Mouse (Mus musculus) telencephalon, adult 2 months (tissue): ENCODE measurements around the gene Olfr316.
"Not testable (repeated sequence)": the region's sequence is repeated elsewhere in the genome, so short reads cannot be mapped to it uniquely, and the experiment has no call there.

Source experiments
- DNase-seq: peaks from one replicate; pipeline ENCODE4 v3.0.0-alpha.2; 2011; ENCODE audit warnings: low read depth, low spot score

Olfr316 gene

GRCm38 (mm10) chr11:58752434-58752833, at the start of gene Olfr316:
TSS of gene Olfr316 (plus strand) at chr11:58752734.
- no peak for DNase-seq

GRCm38 (mm10) chr11:58709086-58709485, 43.4 kb upstream of the Olfr316 start:
- no peak for DNase-seq

DNA sequence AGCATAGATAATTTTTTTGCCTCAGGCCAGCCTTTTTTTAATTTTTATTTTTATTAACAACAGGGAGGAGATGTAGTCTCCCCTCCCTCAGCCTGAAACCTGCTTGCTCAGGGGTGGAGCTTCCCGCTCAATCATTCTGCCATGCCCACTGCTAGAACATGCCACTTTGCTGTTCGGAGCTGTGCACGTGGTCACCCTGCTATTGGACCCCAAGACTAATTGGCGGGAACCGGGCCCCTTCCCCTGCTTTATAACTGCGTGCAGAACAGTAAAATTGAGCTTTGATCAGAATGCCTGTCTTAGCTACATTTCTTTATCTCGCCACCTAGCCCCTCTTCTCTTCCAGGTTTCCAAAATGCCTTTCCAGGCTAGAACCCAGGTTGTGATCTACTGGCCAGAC, 34.8 kb upstream of the Olfr316 start:
- not testable (repeated sequence) for DNase-seq

- no peak for DNase-seq
Observed at GRCm38 (mm10) chr11:58719701-58720100, 32.8 kb upstream of the Olfr316 start.

DNA sequence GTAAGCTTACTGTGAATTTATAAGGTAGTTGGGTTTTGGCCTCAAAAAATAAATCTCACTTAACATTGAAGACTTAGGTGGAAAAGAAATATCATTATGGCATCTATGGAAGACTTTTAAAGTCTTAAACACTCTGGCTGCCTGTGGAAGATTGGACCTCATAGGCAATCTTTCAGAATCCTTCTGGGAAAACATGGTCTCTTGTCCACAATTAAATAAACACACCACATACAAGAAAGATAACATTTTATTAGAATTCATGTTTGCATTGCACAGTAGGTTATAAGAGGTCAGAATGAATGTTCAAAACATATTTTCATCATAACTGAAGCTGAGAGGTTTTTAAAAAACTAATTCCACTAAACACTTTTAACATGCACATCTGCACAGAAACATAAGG, 28.6 kb upstream of the Olfr316 start, which contains the start of gene Olfr318:
Gene Olfr318, minus strand, starts transcription at position 101 of the 400 bp plus-strand sequence.
- DNase-seq, result no peak

DNA sequence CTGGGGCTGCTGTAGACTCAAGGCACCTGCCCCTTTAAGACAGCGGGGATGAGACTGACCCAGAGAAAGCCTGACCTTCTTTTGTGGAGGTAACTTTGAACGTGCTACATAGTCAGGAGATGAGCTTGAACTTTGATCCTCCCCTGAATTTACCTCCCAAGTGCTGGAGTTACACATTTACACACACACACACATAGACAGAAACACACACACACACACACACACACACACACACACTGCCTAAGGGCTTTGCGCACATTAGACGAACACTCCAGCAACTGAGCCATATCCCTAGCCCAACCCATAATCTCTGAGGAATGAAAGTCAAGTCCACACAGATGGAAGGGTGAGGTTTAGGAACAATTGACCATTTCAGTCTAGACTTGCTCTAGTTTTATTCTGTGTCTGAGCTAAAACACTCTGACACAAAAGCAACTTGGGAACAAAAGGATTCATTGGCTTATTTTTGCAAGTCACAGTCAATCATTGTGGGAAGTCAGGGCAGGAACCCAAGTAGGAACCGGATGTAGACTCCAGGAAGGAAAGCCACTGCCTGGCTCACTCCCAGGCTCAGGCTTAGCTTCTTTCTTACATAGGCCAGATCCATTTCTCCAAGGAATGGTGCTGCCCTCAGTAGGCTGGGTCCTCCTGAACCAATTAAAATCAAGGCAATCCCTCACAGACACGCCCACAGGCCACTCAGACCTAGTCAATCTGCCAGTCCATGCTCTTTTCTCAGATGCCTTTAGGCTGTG, 24.5 kb upstream of the Olfr316 start:
- DNase-seq, result not testable (repeated sequence)

- peak; percentile 39 for DNase-seq
Observed at GRCm38 (mm10) chr11:58733372-58733771, 19.2 kb upstream of the Olfr316 start.

DNA sequence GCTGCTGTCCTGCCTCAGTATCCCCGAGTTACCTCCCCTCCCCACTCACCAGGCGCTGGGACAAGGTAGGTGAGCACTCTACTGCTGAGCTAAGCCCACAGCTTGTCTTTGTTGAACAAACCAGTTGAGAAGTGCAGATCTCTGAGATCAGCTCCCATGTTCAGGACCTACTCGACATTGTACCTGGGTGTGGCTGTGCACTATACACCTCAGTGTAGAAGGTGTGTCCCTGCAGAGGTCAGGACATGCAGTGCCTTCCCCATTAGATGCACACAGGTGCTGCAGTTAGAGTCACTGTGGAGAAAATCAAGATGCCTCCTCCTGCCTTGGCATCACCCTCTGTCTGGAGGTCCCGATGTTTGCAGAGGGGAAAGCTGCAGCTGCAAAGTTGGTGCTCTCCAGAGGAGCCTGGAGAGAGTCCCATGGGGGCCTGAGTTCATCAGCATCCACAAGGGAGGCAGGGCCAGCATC, 13.7 kb upstream of the Olfr316 start, which contains the start of gene Olfr317:
Gene Olfr317, minus strand, starts transcription at position 421 of the 471 bp plus-strand sequence.
- DNase-seq, result no peak

GRCm38 (mm10) chr11:58751096-58751495, 1.4 kb upstream of the Olfr316 start:
- DNase-seq, result peak; percentile 47

DNA sequence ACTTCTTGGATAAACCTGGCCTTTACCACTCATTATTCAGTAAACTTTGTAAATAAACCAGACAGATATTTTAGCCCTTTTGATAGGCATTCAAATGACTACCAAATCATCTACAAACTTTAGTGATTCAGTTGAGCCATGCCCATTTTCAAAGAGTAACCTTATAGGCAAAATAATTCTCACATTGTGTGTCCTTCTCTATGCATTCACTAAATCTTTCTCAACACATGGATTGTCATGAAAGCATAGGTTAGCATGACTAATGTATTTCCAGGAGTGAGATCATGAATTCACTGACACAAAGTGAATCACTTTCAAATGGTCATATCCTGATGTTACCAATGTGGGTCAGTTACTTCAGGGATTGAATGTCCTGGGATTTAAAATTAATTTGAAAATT, 20.4 kb downstream of the Olfr316 start, which contains the start of gene Olfr315:
Gene Olfr315, plus strand, starts transcription at position 301 of the 400 bp plus-strand sequence.
- DNase-seq, result no peak

DNA sequence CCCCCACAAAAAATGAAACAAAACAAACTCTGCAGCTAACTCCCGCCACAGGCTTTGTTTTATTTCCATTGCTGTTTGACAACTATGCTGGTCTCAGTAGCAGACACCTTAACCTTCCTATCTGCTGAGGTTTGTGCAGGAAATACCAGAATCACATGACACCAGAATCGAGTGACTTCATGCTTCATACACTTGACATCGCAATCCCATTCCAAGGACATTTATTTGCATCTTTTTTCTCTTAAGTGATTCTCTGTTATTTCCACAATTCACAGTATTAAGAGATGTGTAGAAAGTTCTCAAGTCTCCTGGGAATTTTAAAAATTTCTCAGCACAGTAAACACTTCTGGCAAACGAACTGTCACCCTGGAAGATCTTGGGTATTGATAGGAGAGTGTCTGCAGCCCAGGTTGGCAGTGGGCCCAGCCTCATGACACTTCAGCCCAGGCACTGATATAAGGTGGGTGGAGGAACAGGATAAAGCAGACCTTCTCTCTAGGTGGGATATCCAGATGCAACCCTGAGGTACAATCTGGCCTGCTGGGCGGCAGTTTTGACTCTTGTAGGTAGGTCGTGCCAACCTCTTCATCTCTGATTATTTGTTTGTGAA, 30.1 kb downstream of the Olfr316 start, which contains the start of gene Olfr314:
Gene Olfr314, plus strand, starts transcription at position 473 of the 610 bp plus-strand sequence.
- DNase-seq, result no peak

- no peak for DNase-seq
Observed at GRCm38 (mm10) chr11:58784182-58784581, 31.6 kb downstream of the Olfr316 start.

DNA sequence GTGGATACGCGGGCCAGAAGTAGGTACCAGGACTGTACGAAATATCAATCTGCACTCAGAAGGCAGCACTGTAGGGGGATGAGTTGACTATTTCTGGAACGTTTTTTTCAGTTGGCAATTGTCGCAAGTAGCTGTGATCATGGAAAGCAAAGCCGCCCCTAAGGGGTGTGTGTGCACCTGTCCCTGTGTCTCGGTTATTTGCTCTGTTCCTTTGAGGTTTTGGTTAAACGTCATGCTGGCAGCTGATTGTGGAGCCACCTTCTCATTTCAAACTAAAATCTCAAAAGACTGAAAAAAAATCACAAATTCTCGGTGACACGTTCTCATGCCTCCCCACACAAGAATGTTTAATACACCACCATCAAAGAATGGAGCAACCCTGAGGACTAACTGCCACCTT, 35.1 kb downstream of the Olfr316 start:
- no peak for DNase-seq

DNA sequence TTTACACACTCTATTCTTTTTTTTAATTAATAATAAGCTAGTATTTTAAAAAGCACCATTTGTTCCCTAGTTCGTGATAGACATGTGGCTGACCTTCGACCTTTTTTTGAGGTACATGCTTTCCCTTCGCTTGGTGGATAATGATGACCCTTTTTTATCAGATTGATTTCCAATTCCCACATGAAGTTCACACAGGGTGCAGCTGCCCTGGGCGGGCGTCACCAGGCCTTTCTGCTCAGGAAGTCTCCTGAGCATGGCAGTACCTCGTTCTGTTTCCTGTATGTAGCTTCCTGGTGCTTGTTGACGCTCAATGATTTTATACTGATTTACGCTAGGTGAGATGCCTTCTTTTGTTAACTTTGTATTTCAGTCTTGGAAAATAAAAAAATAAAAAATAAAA, 35.8 kb downstream of the Olfr316 start:
- DNase-seq, result no peak

- DNase-seq, result no peak
Observed at GRCm38 (mm10) chr11:58789532-58789931, 37.0 kb downstream of the Olfr316 start.

DNA sequence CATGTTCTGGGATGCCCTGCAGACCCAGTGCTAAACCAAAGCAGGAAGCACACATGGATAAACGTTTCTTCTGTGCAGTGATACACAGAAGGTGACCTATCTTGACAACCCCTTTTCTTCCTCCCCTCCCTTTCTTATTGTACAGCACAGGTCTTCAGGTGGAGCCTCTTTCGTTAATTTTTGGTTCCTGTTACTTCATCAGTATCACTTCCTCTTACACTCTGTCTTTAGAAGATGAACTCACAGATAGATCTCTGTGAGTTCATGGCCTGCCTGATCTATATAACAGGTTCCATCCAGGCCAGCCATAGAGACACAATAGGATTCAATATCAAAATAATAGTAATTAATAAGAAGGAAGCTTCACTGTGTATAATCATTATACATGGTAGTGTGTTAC, 37.5 kb downstream of the Olfr316 start:
- no peak for DNase-seq

- no peak for DNase-seq
Observed at GRCm38 (mm10) chr11:58790646-58791045, 38.1 kb downstream of the Olfr316 start.

GRCm38 (mm10) chr11:58795856-58796255, 43.3 kb downstream of the Olfr316 start:
- no peak for DNase-seq

- peak; percentile 69 for DNase-seq
Observed at GRCm38 (mm10) chr11:58796850-58797249, 44.3 kb downstream of the Olfr316 start.

DNA sequence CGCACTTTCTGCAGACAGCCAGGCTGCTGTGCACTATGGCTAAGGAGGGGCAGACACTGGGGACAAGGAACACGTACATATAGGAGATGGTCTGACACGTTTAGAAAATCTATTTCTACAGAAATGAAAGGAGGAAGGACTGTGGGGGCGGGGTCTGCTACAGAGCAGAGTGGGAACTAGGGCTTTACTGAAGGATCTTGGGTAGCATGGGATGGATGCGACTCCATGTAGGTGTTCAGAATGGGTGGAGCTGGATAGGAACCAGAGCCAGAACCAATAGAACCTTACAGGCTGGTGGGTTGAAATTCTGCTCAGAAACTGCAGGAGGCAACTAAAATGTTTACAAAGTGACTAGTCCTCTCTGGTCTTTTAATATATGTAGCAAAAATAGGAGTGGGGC, 47.2 kb downstream of the Olfr316 start:
- peak; percentile 19 for DNase-seq

DNA sequence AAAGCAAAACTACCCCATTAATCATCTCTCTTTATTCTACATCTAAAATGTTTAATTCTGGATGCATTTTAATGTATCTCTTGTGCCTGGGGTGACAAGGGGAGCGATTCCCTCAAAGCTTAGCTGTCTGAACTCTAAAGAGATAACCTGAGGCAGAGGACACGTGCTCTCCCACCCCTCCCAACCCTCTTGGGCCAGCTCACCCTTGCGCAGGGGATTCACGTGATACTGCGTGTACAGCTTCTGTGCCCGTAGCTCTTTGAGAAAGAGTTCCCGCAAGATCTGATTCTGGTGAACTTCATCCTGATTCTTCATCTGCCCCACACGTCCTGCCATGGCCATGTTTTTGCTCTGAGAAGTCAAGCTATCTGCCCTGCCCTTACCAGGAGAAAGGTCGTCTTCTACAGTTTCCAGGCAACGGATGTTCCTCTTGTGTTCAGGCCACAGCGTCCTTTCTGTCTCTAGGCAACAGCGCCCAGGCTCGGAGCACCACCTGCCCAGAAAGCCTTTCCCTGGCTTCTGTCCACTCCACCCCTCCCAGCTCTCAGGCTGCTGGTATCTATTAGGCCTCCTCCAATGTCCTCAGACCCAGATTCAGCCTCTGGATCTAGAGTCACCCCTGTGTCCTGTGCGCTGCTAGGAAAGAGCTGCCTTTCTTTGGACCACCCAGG, 49.2 kb downstream of the Olfr316 start, which contains the start of gene Fam183b:
Gene Fam183b, minus strand, starts transcription at position 403 of the 671 bp plus-strand sequence.
- DNase-seq, result peak; percentile 34

GRCm38 (mm10) chr11:58803871-58804270, 51.3 kb downstream of the Olfr316 start:
- DNase-seq, result no peak
